Mouse (Mus musculus): ENCODE data around the gene Col27a1. TPM values are rescaled to one million over a fixed set of nuclear protein-coding genes. Genes with fewer than 3 reads are reported as not detected.

The Col27a1 gene
- polyA plus RNA-seq, 2 experiments, result 34.1 to 134 TPM

DNA sequence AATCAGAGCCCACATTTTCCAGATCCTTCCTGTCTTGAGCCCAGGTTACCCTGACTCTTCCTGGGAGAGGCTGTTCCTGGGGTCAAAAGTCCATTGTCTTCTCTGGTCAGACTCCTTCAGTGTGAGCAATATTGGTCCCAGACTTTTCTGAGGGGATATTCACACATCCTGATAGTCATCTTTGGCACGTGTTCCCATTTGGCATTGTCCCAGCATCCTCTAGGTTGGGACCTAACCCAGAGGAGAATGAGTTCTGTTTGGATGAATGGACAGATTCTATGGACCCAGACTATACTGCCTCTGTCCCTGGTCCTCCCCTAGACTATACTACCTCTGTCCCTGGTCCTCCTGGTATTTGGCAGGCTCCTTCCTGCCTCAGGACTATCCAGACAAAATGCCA lies 53.8 kb downstream of the Col27a1 start:
- ATAC-seq (ENCODE audit: low FRiP score, low read depth), result no peak
- DNase-seq (ENCODE audit: low spot score), result no peak
- H3K4me2 ChIP-seq (replicated peaks; ENCODE audit: low read depth, low read length, severe bottlenecking), result no peak overlapping the region
- H3K4me3 ChIP-seq (replicated peaks; ENCODE audit: low read length), result no peak overlapping the region
- H3K36me3 ChIP-seq (ENCODE audit: control insufficient read depth, insufficient read depth, low read length), result peaks cover 91% of the 10 kb centered on the region
- TF ChIP-seq POLR2A (IDR thresholded peaks at IDR 0.05; ENCODE audit: borderline replicate concordance, extremely low read depth, insufficient read depth, insufficient read length), result no peak
- 0 out of 2 replicates have a peak, but pooled peaks cover 3% of the 10 kb centered on the region for H3K4me1 ChIP-seq (ENCODE audit: control insufficient read depth, insufficient read depth, low read length)
- no peak overlapping the region for H3K27ac ChIP-seq (replicated peaks; ENCODE audit: low read depth, low read length)
- H3K9ac ChIP-seq (ENCODE audit: low read depth, low read length, severe bottlenecking), result no peak overlapping the region
- H3K27me3 ChIP-seq (ENCODE audit: control insufficient read depth, insufficient read depth, low read length), result no peaks in the 10 kb centered on the region
- WGBS, result 79% methylated on average over 1 of the region's 1 CpGs
- H3K9me3 ChIP-seq (ENCODE audit: control insufficient read depth, low read length), result no peaks in the 10 kb centered on the region

DNA sequence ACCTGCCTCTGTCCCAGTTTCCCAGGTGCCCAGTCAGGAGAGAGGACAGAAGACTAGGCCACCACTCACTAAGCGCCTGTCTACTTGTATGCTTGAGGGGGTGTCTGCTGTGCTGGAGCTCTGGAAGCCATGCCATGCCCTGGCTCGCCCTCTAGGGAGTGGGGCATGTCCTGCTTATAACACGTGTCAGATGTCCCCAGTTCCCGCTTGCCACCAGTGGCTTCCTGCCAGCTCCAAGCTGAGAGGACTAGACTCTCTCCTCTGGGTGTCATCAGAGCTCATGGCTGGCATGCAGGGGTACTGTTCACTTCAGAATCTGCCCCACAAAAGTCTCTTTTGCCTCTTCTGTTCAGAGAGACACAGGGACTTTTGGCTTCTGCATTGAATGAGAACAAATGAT lies 55.0 kb downstream of the Col27a1 start:
- no peak overlapping the region for H3K9ac ChIP-seq (ENCODE audit: low read depth, low read length, severe bottlenecking)
- H3K36me3 ChIP-seq (ENCODE audit: control insufficient read depth, insufficient read depth, low read length), result peaks cover 99% of the 10 kb centered on the region
- H3K27me3 ChIP-seq (ENCODE audit: control insufficient read depth, insufficient read depth, low read length), result no peaks in the 10 kb centered on the region
- DNase-seq (ENCODE audit: low spot score) (no peak), ATAC-seq (ENCODE audit: low FRiP score, low read depth) (no peak)
- H3K27ac ChIP-seq (replicated peaks; ENCODE audit: low read depth, low read length), result no peak overlapping the region
- no peak for TF ChIP-seq POLR2A (IDR thresholded peaks at IDR 0.05; ENCODE audit: borderline replicate concordance, extremely low read depth, insufficient read depth, insufficient read length)
- H3K4me2 ChIP-seq (replicated peaks; ENCODE audit: low read depth, low read length, severe bottlenecking), result no peak overlapping the region
- WGBS, result 69% methylated on average over 4 of the region's 4 CpGs
- H3K4me1 ChIP-seq (ENCODE audit: control insufficient read depth, insufficient read depth, low read length), result no peaks in the 10 kb centered on the region
- H3K9me3 ChIP-seq (ENCODE audit: control insufficient read depth, low read length), result no peaks in the 10 kb centered on the region
- no peak overlapping the region for H3K4me3 ChIP-seq (replicated peaks; ENCODE audit: low read length)

DNA sequence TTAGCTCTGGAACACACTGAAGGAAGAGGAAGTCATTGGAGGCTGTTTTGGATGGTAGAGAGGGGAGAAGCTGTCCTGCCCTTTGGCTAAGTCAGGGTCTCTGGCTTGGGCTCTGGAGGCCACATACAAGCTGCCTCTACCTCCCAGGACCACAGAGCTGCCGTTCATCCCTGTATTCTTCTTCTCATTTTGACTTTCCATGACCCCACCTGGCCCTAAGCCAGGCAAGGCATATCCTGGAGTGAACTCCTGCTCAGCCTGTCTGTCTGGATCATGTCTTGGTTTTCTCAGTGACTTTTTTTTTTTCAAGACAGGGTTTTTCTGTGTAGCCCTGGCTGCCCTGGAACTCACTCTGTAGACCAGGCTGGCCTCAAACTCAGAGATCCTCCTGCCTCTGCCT lies 60.7 kb downstream of the Col27a1 start:
- no peak for DNase-seq (ENCODE audit: low spot score)
- no peak for TF ChIP-seq POLR2A (IDR thresholded peaks at IDR 0.05; ENCODE audit: borderline replicate concordance, extremely low read depth, insufficient read depth, insufficient read length)
- 50% methylated on average over 1 of the region's 1 CpGs for WGBS

DNA sequence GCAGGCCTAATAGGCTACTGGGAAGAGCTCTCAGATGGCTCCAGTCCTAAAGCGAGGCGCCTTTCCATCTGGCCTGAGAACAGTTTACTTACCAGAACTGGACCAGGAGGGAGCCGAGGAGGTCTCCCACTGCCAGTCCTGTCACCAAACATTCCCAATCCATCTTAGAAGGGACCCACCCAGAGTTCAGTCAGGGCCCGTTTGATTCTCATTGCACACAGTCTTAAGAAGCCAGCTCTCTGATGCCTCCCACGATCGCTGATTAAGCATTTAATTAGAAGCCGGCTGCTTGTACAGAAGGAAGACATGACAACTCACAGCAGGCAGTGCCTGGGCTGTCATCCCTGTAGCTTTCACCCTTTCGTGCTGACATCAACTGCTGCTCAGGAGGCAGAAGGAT lies 61.4 kb downstream of the Col27a1 start:
- DNase-seq (ENCODE audit: low spot score), result no peak
- no peaks in the 10 kb centered on the region for H3K27me3 ChIP-seq (ENCODE audit: control insufficient read depth, insufficient read depth, low read length)
- H3K4me2 ChIP-seq (replicated peaks; ENCODE audit: low read depth, low read length, severe bottlenecking), result no peak overlapping the region
- WGBS, result 69% methylated on average over 8 of the region's 8 CpGs
- no peaks in the 10 kb centered on the region for H3K9me3 ChIP-seq (ENCODE audit: control insufficient read depth, low read length)
- H3K27ac ChIP-seq (replicated peaks; ENCODE audit: low read depth, low read length), result no peak overlapping the region
- peaks cover 86% of the 10 kb centered on the region for H3K36me3 ChIP-seq (ENCODE audit: control insufficient read depth, insufficient read depth, low read length)
- ATAC-seq (ENCODE audit: low FRiP score, low read depth), result no peak
- no peak overlapping the region for H3K4me3 ChIP-seq (replicated peaks; ENCODE audit: low read length)
- no peak for TF ChIP-seq POLR2A (IDR thresholded peaks at IDR 0.05; ENCODE audit: borderline replicate concordance, extremely low read depth, insufficient read depth, insufficient read length)
- no peak overlapping the region for H3K9ac ChIP-seq (ENCODE audit: low read depth, low read length, severe bottlenecking)
- no peaks in the 10 kb centered on the region for H3K4me1 ChIP-seq (ENCODE audit: control insufficient read depth, insufficient read depth, low read length)

More for the DNA sequence above, 60.7 kb downstream of the Col27a1 start:
- H3K9ac ChIP-seq (ENCODE audit: low read depth, low read length, severe bottlenecking), result no peak overlapping the region
- H3K4me3 ChIP-seq (replicated peaks; ENCODE audit: low read length), result no peak overlapping the region
- H3K36me3 ChIP-seq (ENCODE audit: control insufficient read depth, insufficient read depth, low read length), result peaks cover 86% of the 10 kb centered on the region
- H3K9me3 ChIP-seq (ENCODE audit: control insufficient read depth, low read length), result no peaks in the 10 kb centered on the region
- H3K27me3 ChIP-seq (ENCODE audit: control insufficient read depth, insufficient read depth, low read length), result no peaks in the 10 kb centered on the region
- ATAC-seq (ENCODE audit: low FRiP score, low read depth), result no peak
- no peaks in the 10 kb centered on the region for H3K4me1 ChIP-seq (ENCODE audit: control insufficient read depth, insufficient read depth, low read length)
- no peak overlapping the region for H3K27ac ChIP-seq (replicated peaks; ENCODE audit: low read depth, low read length)
- H3K4me2 ChIP-seq (replicated peaks; ENCODE audit: low read depth, low read length, severe bottlenecking), result no peak overlapping the region

DNA sequence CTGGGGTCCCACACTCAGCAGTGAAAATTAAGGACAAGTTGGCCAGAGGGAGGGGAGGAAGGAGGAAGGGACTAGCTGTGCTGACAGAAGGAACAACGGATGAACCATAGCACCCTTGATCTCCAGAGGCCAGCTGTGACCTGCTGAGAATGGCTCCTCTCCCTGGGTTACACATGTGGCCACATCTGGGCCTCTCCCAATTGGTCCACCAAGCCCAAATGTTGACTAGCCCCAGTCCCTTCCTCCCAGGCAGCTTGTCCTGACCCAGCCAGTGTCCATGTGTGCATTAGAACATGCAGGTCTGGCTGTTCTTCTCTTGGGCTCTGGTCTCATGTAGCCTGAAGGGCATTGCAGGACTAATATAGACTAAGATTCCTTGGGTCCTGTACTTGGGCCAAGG lies 62.8 kb downstream of the Col27a1 start:
- ATAC-seq (ENCODE audit: low FRiP score, low read depth) (no peak), DNase-seq (ENCODE audit: low spot score) (no peak)
- Histone ChIP-seq H3K9me3 (ENCODE audit: control insufficient read depth, low read length) (no peaks in the 10 kb centered on the region), H3K4me1 (ENCODE audit: control insufficient read depth, insufficient read depth, low read length) (no peaks in the 10 kb centered on the region), H3K27me3 (ENCODE audit: control insufficient read depth, insufficient read depth, low read length) (no peaks in the 10 kb centered on the region), H3K4me2 (replicated peaks; ENCODE audit: low read depth, low read length, severe bottlenecking) (no peak overlapping the region), H3K36me3 (ENCODE audit: control insufficient read depth, insufficient read depth, low read length) (peaks cover 86% of the 10 kb centered on the region), H3K27ac (replicated peaks; ENCODE audit: low read depth, low read length) (no peak overlapping the region), H3K9ac (ENCODE audit: low read depth, low read length, severe bottlenecking) (no peak overlapping the region), H3K4me3 (replicated peaks; ENCODE audit: low read length) (no peak overlapping the region)
- TF ChIP-seq POLR2A (IDR thresholded peaks at IDR 0.05; ENCODE audit: borderline replicate concordance, extremely low read depth, insufficient read depth, insufficient read length), result no peak
- WGBS, result 90% methylated on average over 1 of the region's 1 CpGs

DNA sequence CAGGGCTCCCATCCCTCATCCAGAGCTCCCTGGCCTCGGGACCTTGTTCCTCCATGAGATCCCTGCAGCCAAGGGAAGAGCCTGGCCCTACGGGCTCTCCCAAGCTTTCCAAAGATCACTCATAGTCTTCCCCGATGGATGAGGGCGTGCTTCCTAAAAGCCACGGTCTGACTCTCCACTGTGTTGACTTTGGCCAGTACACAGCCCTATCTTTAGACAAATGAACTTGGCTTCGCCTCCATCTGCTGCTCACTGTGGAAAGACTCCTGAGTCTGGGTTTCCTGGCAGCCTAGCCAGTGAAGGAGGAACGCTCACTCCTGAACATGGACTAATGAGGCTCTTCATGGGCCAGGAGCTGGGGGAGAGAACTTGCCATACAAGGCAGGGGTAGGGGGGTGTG lies 65.0 kb downstream of the Col27a1 start:
- no peak for TF ChIP-seq POLR2A (IDR thresholded peaks at IDR 0.05; ENCODE audit: borderline replicate concordance, extremely low read depth, insufficient read depth, insufficient read length)
- WGBS, result 77% methylated on average over 7 of the region's 7 CpGs
- H3K27me3 ChIP-seq (ENCODE audit: control insufficient read depth, insufficient read depth, low read length), result no peaks in the 10 kb centered on the region
- H3K9me3 ChIP-seq (ENCODE audit: control insufficient read depth, low read length), result no peaks in the 10 kb centered on the region
- H3K4me1 ChIP-seq (ENCODE audit: control insufficient read depth, insufficient read depth, low read length), result no peaks in the 10 kb centered on the region
- DNase-seq (ENCODE audit: low spot score) (no peak), ATAC-seq (ENCODE audit: low FRiP score, low read depth) (peak; percentile 43; the same call in 1 of the 2 replicates)
- H3K4me3 ChIP-seq (replicated peaks; ENCODE audit: low read length), result no peak overlapping the region
- no peak overlapping the region for H3K27ac ChIP-seq (replicated peaks; ENCODE audit: low read depth, low read length)
- peaks cover 86% of the 10 kb centered on the region for H3K36me3 ChIP-seq (ENCODE audit: control insufficient read depth, insufficient read depth, low read length)
- no peak overlapping the region for H3K9ac ChIP-seq (ENCODE audit: low read depth, low read length, severe bottlenecking)
- H3K4me2 ChIP-seq (replicated peaks; ENCODE audit: low read depth, low read length, severe bottlenecking), result no peak overlapping the region
